Mouse (Mus musculus): ENCODE measurements around the gene Mettl2. TPM values are rescaled to one million over a fixed set of nuclear protein-coding genes. Genes with fewer than 3 reads are reported as not detected.

Mettl2 gene
- 14.7 and 17.5 TPM in 2 replicates for polyA plus RNA-seq (2012; rRNA removed)

GRCm38 (mm10) chr11:105125735-105126519 is at the start of gene Mettl2:
Mettl2 (plus strand) TSS chr11:105126425.

GRCm38 (mm10) chr11:105146593-105146992 is 20.4 kb downstream of the Mettl2 start, which contains the start of gene Gm10842:
Gm10842 (plus strand) TSS chr11:105146893.

GRCm38 (mm10) chr11:105178516-105178915 is 52.3 kb downstream of the Mettl2 start, which contains the start of gene Tlk2:
Tlk2 (plus strand) TSS chr11:105178807.

Other genes with a start within 250 kb of the Mettl2 start
- gene Efcab3, start 62.8 kb upstream of the Mettl2 start, polyA plus RNA-seq (2012; rRNA removed), result 0.29 and 0.32 TPM in 2 replicates
- not detected in 2 replicates for gene Gm10842, start 20.5 kb downstream of the Mettl2 start, polyA plus RNA-seq (2012; rRNA removed)
- gene Tlk2, start 52.4 kb downstream of the Mettl2 start, polyA plus RNA-seq (2012; rRNA removed), result 16.3 and 18.0 TPM in 2 replicates
- gene Mrc2, start 166.2 kb downstream of the Mettl2 start, polyA plus RNA-seq (2012; rRNA removed), result 0.80 and 1.2 TPM in 2 replicates